18 mouse cellular contexts compared by ENCODE assay signal in genomic region chr4:148117392-148117791, GRCm38 (mm10). TPM values are rescaled to one million over a fixed set of nuclear protein-coding genes. Genes with fewer than 3 reads are reported as not detected.
A peak's percentile ranks its signal among the peaks of the same experiment; 100 is the strongest.
DNase-seq lines count a peak whose midpoint lies in the region; ATAC-seq and TF ChIP-seq lines count a peak whose summit lies in the region.
"Had no signal": no experiment of that assay in that cellular context is flagged by ENCODE, and none has a peak within 500 bp of the region (broad histone marks: within the 10 kb centered on the region; RNA-seq: fewer than 3 reads in every experiment).

No protein-coding gene starts in this region.

- 71% methylated on average over 4 of the region's 4 CpGs for WGBS in hindbrain, postnatal 0 days
- 78% methylated on average over 4 of the region's 4 CpGs for WGBS in hindbrain, embryonic 11.5 days
- 69% methylated on average over 4 of the region's 4 CpGs for WGBS in lung, postnatal 0 days

- no peaks in the 10 kb centered on the region for H3K36me3 ChIP-seq in hindbrain, postnatal 0 days (ENCODE audit: insufficient read depth, low read length)
- peaks cover 2% of the 10 kb centered on the region; the same call in 1 of the 2 replicates for H3K36me3 ChIP-seq in hindbrain, embryonic 11.5 days (ENCODE audit: control insufficient read depth, insufficient read depth, low read length)
- H3K36me3 ChIP-seq in lung, postnatal 0 days (ENCODE audit: insufficient read depth, low read length), result no peaks in the 10 kb centered on the region
- no peaks in the 10 kb centered on the region for H3K36me3 ChIP-seq in G1E (replicated peaks)
- H3K36me3 ChIP-seq in splenic B cell, adult 2 months (ENCODE audit: control insufficient read depth, insufficient read depth, low read length, poor library complexity, severe bottlenecking), result no peaks in the 10 kb centered on the region
- H3K36me3 ChIP-seq: embryonic facial prominence, embryonic 15.5 days; limb, embryonic 12.5 days had no signal

- H3K4me1 ChIP-seq in hindbrain, postnatal 0 days (ENCODE audit: insufficient read depth, low read length), result peaks cover 7% of the 10 kb centered on the region; the same call in 1 of the 2 replicates
- H3K4me1 ChIP-seq in hindbrain, embryonic 11.5 days (replicated peaks; ENCODE audit: control insufficient read depth, insufficient read depth, low read length), result peaks cover 8% of the 10 kb centered on the region
- H3K4me1 ChIP-seq in lung, postnatal 0 days (ENCODE audit: insufficient read depth, low read depth, low read length), result no peaks in the 10 kb centered on the region
- H3K4me1 ChIP-seq in G1E (ENCODE audit: insufficient read depth, low read depth, low read length), result peaks cover 11% of the 10 kb centered on the region

- TF ChIP-seq EP300 in lung, postnatal 0 days (IDR thresholded peaks at IDR 0.05), result no peak

- no peak overlapping the region for H3K27ac ChIP-seq in hindbrain, postnatal 0 days
- H3K27ac ChIP-seq in hindbrain, embryonic 11.5 days (ENCODE audit: low read depth, low read length), result no peak overlapping the region
- H3K27ac ChIP-seq in lung, postnatal 0 days (ENCODE audit: low read length), result no peak overlapping the region
- H3K27ac ChIP-seq: embryonic facial prominence, embryonic 15.5 days; forebrain, embryonic 13.5 days; limb, embryonic 12.5 days; midbrain, embryonic 10.5 days had no signal

- no peak overlapping the region for H3K9ac ChIP-seq in hindbrain, postnatal 0 days (replicated peaks; ENCODE audit: low read length)
- no peak overlapping the region for H3K9ac ChIP-seq in hindbrain, embryonic 11.5 days (ENCODE audit: low read depth, low read length)
- H3K9ac ChIP-seq in lung, postnatal 0 days (replicated peaks; ENCODE audit: low read depth), result no peak overlapping the region
- H3K9ac ChIP-seq: embryonic facial prominence, embryonic 15.5 days; forebrain, embryonic 13.5 days; limb, embryonic 12.5 days had no signal

- no peaks in the 10 kb centered on the region for H3K9me3 ChIP-seq in hindbrain, postnatal 0 days (ENCODE audit: low read length)
- no peaks in the 10 kb centered on the region for H3K9me3 ChIP-seq in hindbrain, embryonic 11.5 days (ENCODE audit: control insufficient read depth, low read length)
- H3K9me3 ChIP-seq in lung, postnatal 0 days (ENCODE audit: low read length), result no peaks in the 10 kb centered on the region
- peaks cover 6% of the 10 kb centered on the region for H3K9me3 ChIP-seq in G1E (replicated peaks)
- H3K9me3 ChIP-seq: embryonic facial prominence, embryonic 15.5 days had no signal

- no peak overlapping the region for H3K4me2 ChIP-seq in hindbrain, postnatal 0 days (ENCODE audit: low read depth, low read length)
- no peak overlapping the region for H3K4me2 ChIP-seq in hindbrain, embryonic 11.5 days (replicated peaks; ENCODE audit: low read depth, low read length)
- H3K4me2 ChIP-seq in lung, postnatal 0 days (replicated peaks; ENCODE audit: low read depth, low read length), result no peak overlapping the region
- H3K4me2 ChIP-seq: embryonic facial prominence, embryonic 15.5 days; forebrain, embryonic 13.5 days; limb, embryonic 12.5 days had no signal

- TF ChIP-seq CTCF in hindbrain, postnatal 0 days (IDR thresholded peaks at IDR 0.05; ENCODE audit: low read depth), result peak; percentile 56
- TF ChIP-seq CTCF in lung, postnatal 0 days (IDR thresholded peaks at IDR 0.05), result peak; percentile 40
- TF ChIP-seq CTCF in G1E (IDR thresholded peaks at IDR 0.05; ENCODE audit: low read depth, low read length), result peak; percentile 54

- no peak overlapping the region for H3K4me3 ChIP-seq in hindbrain, postnatal 0 days (ENCODE audit: low read length)
- no peak overlapping the region for H3K4me3 ChIP-seq in hindbrain, embryonic 11.5 days (ENCODE audit: low read depth, low read length)
- no peak overlapping the region for H3K4me3 ChIP-seq in lung, postnatal 0 days (ENCODE audit: low read depth, low read length)
- H3K4me3 ChIP-seq in G1E (ENCODE audit: low read depth, low read length), result no peak overlapping the region
- H3K4me3 ChIP-seq: embryonic facial prominence, embryonic 15.5 days; forebrain, embryonic 13.5 days; limb, embryonic 12.5 days; midbrain, embryonic 10.5 days; myocyte had no signal

- no peak for DNase-seq in hindbrain, postnatal 0 days (ENCODE audit: low spot score)
- no peak for DNase-seq in hindbrain, embryonic 11.5 days (ENCODE audit: low spot score)
- no peak for DNase-seq in lung, postnatal 0 days (ENCODE audit: low spot score)
- DNase-seq in lung, adult 18-20 months, result no peak
- DNase-seq in G1E (ENCODE audit: low spot score), result no peak
- DNase-seq in splenic B cell, adult 2 months (ENCODE audit: low read depth, low spot score), result peak; percentile 34
- DNase-seq in spleen, postnatal 10 days (ENCODE audit: low spot score in 2 of 2), result no peak
- DNase-seq in ovary, postnatal 10 days (ENCODE audit: low spot score), result no peak
- DNase-seq: cerebellum, adult 11-12 months; heart, postnatal 14 days; kidney, postnatal 25 days; lung, postnatal 14 days had no signal

- H3K27me3 ChIP-seq in hindbrain, postnatal 0 days (ENCODE audit: insufficient read depth, low read length), result no peaks in the 10 kb centered on the region
- H3K27me3 ChIP-seq in hindbrain, embryonic 11.5 days (ENCODE audit: control insufficient read depth, insufficient read depth, low read length), result 0 out of 2 replicates have a peak, but pooled peaks cover 3% of the 10 kb centered on the region
- H3K27me3 ChIP-seq in lung, postnatal 0 days (replicated peaks; ENCODE audit: insufficient read depth, low read length), result 0 out of 2 replicates have a peak, but pooled peaks cover 5% of the 10 kb centered on the region
- peaks cover 20% of the 10 kb centered on the region for H3K27me3 ChIP-seq in G1E (ENCODE audit: insufficient read depth, low read length)
- H3K27me3 ChIP-seq in splenic B cell, adult 2 months (ENCODE audit: control insufficient read depth, insufficient read depth, low read length, poor library complexity, severe bottlenecking), result no peaks in the 10 kb centered on the region; the same call in 1 of the 2 replicates
- H3K27me3 ChIP-seq: forebrain, embryonic 13.5 days had no signal

- ATAC-seq in hindbrain, postnatal 0 days, result no peak
- ATAC-seq in hindbrain, embryonic 11.5 days (ENCODE audit: low FRiP score), result no peak
- no peak for ATAC-seq in lung, postnatal 0 days
- ATAC-seq in G1E (ENCODE audit: extremely low read depth, insufficient number of reproducible peaks, low FRiP score, poor library complexity, severe bottlenecking), result no peak
- ATAC-seq: forebrain, embryonic 13.5 days; inflammation-experienced regulatory T-cells, adult 6 months had no signal

RNA-seq across cellular contexts. Expression of gene Mad2l2, which starts 12.8 kb away (rescaled TPM):
- total RNA-seq in hindbrain, postnatal 0 days (2014; rRNA removed), result 39.9 and 56.5 TPM in 2 replicates
- polyA plus RNA-seq in hindbrain, postnatal 0 days (2015; fragmentation: Nextera tagmentation; extraction: Ambion mirVana), result 99.7 and 102 TPM in 2 replicates
- polyA plus RNA-seq in hindbrain, embryonic 11.5 days (2014; fragmentation: Nextera tagmentation; extraction: Ambion mirVana), result 82.5 and 88.2 TPM in 2 replicates
- polyA plus RNA-seq in lung, postnatal 0 days (2015; fragmentation: Nextera tagmentation; extraction: Ambion mirVana), result 35.2 and 35.7 TPM in 2 replicates
- 25.1 and 40.0 TPM in 2 replicates for total RNA-seq in G1E (2014; fragmentation: Nextera tagmentation)
- 9.4 and 14.9 TPM in 2 replicates for total RNA-seq in G1E (2017)
- polyA plus RNA-seq in G1E (2012), result 23.8 and 24.6 TPM in 2 replicates

RNA-seq across cellular contexts. Expression of gene Draxin, which starts 13.1 kb away (rescaled TPM):
- 42.3 and 44.9 TPM in 2 replicates for total RNA-seq in hindbrain, postnatal 0 days (2014; rRNA removed)
- 7.2 TPM in 2 replicates for polyA plus RNA-seq in hindbrain, postnatal 0 days (2015; fragmentation: Nextera tagmentation; extraction: Ambion mirVana)
- 12.8 and 13.8 TPM in 2 replicates for polyA plus RNA-seq in hindbrain, embryonic 11.5 days (2014; fragmentation: Nextera tagmentation; extraction: Ambion mirVana)
- 0.06 TPM in 2 replicates for polyA plus RNA-seq in lung, postnatal 0 days (2015; fragmentation: Nextera tagmentation; extraction: Ambion mirVana)
- not detected in 2 replicates for total RNA-seq in G1E (2014; fragmentation: Nextera tagmentation)
- under 0.01 and 0.16 TPM in 2 replicates for total RNA-seq in G1E (2017)
- not detected in 2 replicates for polyA plus RNA-seq in G1E (2012)
- polyA plus RNA-seq: inflammation-experienced regulatory T-cells, adult 6 months had no signal

RNA-seq across cellular contexts. Expression of gene Agtrap, which starts 29.6 kb away (rescaled TPM):
- 6.2 and 7.6 TPM in 2 replicates for total RNA-seq in hindbrain, postnatal 0 days (2014; rRNA removed)
- 9.9 and 10.4 TPM in 2 replicates for polyA plus RNA-seq in hindbrain, postnatal 0 days (2015; fragmentation: Nextera tagmentation; extraction: Ambion mirVana)
- polyA plus RNA-seq in hindbrain, embryonic 11.5 days (2014; fragmentation: Nextera tagmentation; extraction: Ambion mirVana), result 8.8 and 10.9 TPM in 2 replicates
- polyA plus RNA-seq in lung, postnatal 0 days (2015; fragmentation: Nextera tagmentation; extraction: Ambion mirVana), result 20.7 and 22.0 TPM in 2 replicates
- total RNA-seq in G1E (2014; fragmentation: Nextera tagmentation), result 7.7 and 10.8 TPM in 2 replicates
- 9.4 and 10.7 TPM in 2 replicates for total RNA-seq in G1E (2017)
- 4.5 and 6.4 TPM in 2 replicates for polyA plus RNA-seq in G1E (2012)

RNA-seq across cellular contexts. Expression of gene Fbxo6, which starts 34.5 kb away (rescaled TPM):
- total RNA-seq in hindbrain, postnatal 0 days (2014; rRNA removed), result 23.7 and 36.3 TPM in 2 replicates
- polyA plus RNA-seq in hindbrain, postnatal 0 days (2015; fragmentation: Nextera tagmentation; extraction: Ambion mirVana), result 23.8 and 24.0 TPM in 2 replicates
- 14.6 and 15.5 TPM in 2 replicates for polyA plus RNA-seq in hindbrain, embryonic 11.5 days (2014; fragmentation: Nextera tagmentation; extraction: Ambion mirVana)
- polyA plus RNA-seq in lung, postnatal 0 days (2015; fragmentation: Nextera tagmentation; extraction: Ambion mirVana), result 53.1 and 58.5 TPM in 2 replicates
- total RNA-seq in G1E (2014; fragmentation: Nextera tagmentation), result 108 and 115 TPM in 2 replicates
- total RNA-seq in G1E (2017), result 34.1 and 39.7 TPM in 2 replicates
- 57.1 and 63.0 TPM in 2 replicates for polyA plus RNA-seq in G1E (2012)

RNA-seq across cellular contexts. Expression of gene Fbxo44, which starts 42.9 kb away (rescaled TPM):
- total RNA-seq in hindbrain, postnatal 0 days (2014; rRNA removed), result 199 and 200 TPM in 2 replicates
- polyA plus RNA-seq in hindbrain, postnatal 0 days (2015; fragmentation: Nextera tagmentation; extraction: Ambion mirVana), result 118 and 122 TPM in 2 replicates
- polyA plus RNA-seq in hindbrain, embryonic 11.5 days (2014; fragmentation: Nextera tagmentation; extraction: Ambion mirVana), result 82.2 and 82.5 TPM in 2 replicates
- polyA plus RNA-seq in lung, postnatal 0 days (2015; fragmentation: Nextera tagmentation; extraction: Ambion mirVana), result 7.1 and 8.4 TPM in 2 replicates
- 7.5 and 10.1 TPM in 2 replicates for total RNA-seq in G1E (2014; fragmentation: Nextera tagmentation)
- total RNA-seq in G1E (2017), result 5.0 and 6.6 TPM in 2 replicates
- 3.0 and 3.3 TPM in 2 replicates for polyA plus RNA-seq in G1E (2012)
